Mouse (Mus musculus): ENCODE measurements around the gene Cyld.
A peak's percentile ranks its signal among the peaks of the same experiment; 100 is the strongest.
"Not testable (repeated sequence)": the region's sequence is repeated elsewhere in the genome, so short reads cannot be mapped to it uniquely, and the experiment has no call there.

The Cyld gene

DNA sequence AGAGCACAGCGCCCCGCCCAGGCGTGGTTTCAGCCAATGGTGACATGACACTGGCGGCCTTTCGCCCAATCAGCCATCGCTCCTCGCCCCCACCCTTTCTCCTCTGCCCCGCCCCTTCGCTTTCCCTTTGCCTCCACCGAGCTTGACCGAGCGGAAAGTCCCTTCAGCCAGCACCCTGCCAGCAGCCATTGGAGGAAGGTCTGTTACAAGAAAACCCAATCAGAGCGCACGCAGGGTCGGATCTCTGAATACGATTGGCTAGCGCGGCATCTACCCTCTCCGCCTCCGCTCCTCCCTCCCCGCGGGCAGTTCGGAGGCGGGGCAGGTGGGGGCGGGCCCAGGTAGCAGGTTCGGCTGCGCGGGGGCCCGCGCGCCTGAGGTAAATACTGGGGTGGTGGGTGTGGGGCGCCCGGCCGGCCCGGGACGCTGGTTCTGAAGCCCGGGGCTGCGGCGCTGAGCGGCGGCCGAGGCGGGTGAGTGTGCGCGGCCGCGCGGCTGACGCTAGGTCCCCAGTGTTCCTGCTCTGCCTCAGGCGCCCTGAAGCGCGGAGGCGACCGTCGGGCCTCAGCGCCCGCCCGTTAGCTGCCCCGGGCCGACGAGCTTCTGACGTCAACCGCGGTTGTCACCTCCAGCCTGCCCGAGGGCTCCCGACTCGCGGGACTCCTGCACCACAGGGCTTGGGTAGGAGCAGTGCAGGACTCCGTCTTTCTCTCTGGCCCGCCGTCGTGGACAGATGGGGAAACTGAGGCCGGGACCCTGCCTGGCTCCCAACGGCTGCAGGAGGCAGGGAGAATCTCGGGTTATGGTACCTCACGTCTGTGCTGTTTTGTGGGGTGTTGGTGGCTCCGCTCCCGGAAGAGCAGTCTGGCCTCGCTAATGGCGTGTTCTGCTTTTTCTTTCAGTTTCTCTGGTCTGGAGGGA is at the start of gene Cyld:
Gene Cyld (plus strand): TSS at position 308 of the 921 bp plus-strand sequence.
- DNase-seq (ENCODE audit: low read depth, low spot score), result peak; percentile 97

DNA sequence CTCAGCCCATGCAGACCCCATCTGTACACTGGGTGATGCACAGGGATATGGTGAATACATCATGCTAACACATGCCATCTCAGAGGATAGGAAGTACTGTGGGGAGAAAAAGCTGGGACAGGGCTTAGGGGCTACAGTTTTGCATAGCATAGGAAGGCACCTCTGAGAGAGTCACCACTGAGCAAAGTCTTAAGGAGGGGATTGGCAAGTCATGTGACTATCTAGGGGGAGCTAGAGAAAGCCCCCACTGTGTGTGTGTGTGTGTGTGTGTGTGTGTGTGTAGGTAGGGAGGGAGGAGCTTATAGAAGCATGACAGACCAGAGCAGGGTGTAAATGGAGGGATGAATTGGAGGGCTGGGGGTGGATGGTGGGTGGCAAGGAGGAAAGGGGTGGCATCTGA is 48.5 kb upstream of the Cyld start:
- no peak for DNase-seq (ENCODE audit: low read depth, low spot score)

DNA sequence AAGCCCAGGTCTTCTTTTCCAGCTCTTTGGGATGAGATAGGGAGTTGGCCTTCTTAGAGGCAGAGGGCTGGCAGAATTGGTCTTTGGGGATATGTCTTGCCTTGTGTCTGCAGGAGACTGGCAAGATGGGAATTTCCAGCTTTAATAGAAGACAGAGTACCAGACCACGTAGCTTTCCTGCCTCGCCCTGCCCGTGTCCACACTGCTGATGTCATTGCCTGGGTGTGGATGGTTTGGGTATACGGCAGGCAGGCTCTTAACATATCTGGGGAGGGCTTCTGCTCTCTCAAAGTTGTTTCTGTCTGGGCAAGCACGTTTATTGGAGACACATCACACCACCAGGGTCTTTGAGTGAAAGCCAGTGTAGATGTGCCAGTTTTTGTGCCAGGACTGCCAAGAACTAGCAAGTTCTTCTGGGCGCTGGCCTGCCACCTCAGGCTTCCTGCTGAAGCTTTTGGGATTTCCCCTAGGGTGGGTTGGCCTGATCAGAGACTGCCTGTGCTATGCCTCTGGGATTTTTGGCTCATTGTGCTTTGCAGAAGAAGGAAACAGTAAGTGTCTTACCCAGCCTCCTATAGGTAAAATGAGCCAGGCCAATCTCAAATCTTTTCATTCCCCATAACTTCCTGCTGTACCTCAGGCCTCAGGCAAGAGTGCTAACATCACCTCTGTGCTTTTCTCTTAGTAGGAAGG is 46.7 kb upstream of the Cyld start:
- no peak for DNase-seq (ENCODE audit: low read depth, low spot score)

DNA sequence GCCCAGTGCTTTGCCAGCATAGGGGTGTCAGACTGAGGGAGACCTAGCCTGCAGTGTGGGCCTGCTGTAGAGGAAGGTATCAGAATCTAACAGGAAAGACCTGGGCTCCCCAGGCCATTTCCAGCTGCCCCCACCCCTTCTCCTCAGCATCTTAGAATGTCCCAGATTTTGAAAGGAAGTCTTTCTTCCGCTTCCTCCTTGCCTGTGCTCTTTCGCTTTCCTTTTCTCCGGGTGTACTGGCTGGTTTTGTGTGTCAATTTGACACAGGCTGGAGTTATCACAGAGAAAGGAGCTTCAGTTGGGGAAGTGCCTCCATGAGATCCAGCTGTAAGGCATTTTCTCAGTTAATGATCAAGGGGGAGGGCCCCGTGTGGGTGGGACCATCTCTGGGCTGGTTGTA is 45.7 kb upstream of the Cyld start:
- DNase-seq (ENCODE audit: low read depth, low spot score), result not testable (repeated sequence)

DNA sequence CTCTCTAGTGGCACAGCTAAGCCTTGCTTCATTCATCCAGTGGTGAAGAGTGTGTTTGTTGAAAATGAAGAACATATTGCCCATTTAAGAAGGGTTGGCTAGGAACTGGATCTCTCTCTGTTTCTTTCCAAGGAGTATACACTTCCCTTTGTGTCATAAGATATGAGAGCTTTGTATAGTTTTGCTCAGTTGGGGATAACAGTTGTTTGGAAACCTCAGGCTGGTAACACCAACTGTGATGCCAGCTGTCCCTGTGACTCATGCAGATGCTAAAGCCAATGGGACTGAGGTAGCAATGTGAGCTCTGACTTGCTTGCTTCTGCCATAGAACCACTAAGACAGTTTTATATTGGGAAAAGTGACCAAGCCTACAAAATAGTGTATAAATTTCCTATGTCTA is 41.5 kb upstream of the Cyld start:
- no peak for DNase-seq (ENCODE audit: low read depth, low spot score)

DNA sequence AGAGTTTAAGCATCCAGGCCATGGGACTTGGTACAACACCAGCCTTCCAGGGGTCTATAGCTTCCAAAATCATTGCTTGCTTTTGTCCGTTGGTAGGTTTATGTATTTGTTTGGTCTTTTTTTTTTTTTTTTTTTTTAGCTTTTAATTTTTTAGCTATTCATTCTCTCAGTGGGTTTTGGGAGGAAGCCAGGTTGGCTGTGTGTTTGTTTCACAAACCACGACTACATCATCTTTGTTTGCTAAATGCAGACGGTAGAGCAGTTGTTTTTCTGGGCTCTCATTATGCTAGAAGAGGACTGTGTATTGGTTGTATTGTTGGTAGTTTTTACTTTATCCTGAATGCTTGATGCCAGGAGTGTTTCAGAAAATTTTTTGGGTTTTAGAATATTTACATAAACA is 37.0 kb upstream of the Cyld start:
- DNase-seq (ENCODE audit: low read depth, low spot score), result no peak

DNA sequence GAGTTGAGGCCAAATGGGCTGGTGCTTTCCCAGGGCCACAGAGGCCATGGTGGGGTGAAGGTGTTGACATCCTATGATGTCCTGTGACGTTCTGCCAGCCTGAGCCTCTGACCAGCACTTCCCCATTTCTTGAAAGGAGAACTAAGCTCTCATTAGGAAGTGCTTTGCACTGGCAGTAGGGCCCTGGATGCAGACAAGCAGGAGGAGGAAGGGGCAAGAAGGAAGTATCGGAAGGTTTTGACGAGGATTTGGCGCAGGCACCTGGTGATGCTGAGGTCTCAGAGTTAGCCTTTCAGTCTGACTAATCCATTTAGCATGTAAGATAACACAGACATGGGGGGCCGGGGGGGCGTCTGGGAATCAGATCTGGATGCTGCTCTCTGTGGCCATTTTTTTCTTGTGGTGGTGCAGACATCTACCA is 34.4 kb upstream of the Cyld start:
- DNase-seq (ENCODE audit: low read depth, low spot score), result no peak

DNA sequence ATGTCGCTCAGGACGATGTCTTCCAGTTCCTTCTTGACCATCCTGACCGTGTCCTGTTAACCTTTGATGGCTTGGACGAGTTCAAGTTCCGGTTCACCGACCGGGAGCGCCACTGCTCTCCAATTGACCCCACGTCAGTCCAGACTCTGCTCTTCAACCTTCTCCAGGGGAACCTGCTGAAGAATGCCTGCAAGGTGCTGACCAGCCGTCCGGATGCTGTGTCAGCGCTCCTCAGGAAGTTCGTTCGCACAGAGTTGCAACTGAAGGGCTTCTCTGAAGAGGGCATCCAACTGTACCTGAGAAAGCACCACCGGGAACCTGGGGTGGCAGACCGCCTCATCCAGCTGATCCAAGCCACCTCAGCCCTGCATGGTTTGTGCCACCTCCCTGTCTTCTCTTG is 32.7 kb upstream of the Cyld start:
- no peak for DNase-seq (ENCODE audit: low read depth, low spot score)

DNA sequence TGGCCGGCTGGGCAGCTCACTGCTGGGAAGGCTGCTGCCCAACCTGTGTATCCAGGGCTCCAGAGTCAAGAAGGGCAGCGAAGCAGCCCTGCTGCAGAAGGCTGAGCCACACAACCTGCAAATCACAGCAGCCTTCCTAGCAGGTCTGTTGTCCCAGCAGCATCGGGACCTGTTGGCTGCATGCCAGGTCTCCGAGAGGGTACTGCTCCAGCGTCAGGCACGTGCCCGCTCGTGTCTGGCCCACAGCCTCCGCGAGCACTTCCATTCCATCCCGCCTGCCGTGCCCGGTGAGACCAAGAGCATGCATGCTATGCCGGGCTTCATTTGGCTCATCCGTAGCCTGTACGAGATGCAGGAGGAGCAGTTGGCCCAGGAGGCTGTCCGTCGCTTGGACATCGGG is 31.9 kb upstream of the Cyld start:
- no peak for DNase-seq (ENCODE audit: low read depth, low spot score)

DNA sequence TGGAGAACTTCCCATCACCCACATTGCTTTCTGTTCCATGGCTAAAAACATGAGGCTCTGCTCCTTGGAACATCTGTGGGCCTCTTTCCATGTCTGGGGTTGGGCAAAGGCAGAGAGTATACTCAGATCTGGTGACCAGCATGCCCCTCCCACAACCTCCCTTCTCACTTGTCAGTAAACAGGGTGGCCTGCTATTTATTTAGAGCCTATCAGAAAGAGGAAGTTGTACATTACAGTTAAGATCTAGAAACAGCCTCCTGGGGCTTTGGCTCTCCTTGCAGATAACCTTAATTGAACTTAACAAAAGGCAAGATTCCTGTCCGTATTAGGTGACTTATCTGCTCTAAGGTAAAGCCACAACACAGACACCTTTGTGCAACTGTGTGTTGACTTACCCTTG is 30.4 kb upstream of the Cyld start:
- DNase-seq (ENCODE audit: low read depth, low spot score), result no peak

DNA sequence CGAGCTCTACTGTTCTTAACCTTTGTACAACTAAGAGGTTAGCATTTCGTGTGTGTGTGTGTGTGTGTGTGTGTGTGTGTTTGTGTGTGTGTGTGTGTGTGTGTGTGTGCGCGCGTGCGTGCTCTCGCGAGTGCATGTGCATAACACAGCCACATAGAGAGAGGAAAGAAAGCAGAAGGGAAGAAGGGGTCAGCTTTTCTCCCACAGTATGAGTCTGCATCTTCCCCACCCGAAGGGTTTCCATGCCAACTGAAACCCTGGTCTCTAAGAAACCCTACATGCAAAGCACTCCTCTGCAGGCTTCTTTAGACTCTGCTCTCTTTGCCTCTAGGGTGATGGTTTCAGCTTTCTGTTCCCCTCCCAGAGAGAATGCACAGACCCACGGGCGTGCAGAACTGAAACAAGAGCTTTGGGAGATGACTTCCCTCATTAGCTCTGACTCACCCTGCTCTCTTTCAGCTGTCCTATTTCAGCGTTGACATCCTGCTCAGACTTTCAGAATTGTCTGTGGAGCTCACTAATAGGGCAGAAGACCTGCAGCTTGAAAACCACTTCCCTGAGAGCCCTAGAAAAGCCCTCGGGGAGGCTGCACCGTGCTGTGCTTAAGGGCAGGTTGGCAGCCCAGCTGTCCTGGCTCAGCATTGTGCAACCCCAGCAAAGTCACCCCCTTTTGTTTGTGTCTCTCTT is 28.3 kb upstream of the Cyld start:
- no peak for DNase-seq (ENCODE audit: low read depth, low spot score)

DNA sequence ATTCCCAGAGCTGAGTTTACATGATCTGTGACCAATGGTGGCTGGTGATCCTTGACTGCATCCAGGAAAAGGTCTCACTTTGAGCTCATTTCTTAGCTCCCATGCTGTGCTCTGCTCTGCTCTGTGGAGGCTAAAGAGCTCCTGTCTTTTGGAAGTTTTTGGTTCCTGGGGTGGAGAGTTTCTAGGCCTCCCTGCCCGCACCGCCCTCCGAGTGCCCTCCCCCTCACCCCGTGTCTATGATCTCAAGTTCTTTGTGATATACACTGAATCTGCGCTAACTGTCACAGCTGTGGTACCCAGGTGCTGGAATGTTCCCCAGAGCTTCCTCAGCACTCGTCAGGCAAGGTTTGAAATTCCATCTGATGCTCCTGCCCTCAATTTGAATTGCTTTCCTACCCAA is 26.0 kb upstream of the Cyld start:
- no peak for DNase-seq (ENCODE audit: low read depth, low spot score)

DNA sequence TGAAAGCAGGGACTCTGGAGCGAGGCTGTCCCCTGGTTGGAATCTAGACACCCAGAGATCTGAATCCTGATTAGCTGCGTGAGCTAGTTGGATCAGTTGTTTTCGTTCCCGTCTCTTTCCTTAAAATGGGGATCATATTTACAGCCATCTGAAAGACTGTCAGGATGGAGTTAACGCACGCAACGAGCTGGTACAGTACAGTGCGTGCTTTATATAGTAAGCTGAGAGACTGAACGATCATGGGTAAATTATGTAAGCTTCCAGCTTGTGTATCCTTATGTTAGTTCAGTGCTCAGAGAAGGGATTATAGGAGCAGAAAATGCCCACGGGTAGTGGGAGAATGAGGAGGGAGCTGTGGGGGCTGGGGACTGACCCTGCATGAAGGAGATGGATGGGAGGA is 25.3 kb upstream of the Cyld start:
- DNase-seq (ENCODE audit: low read depth, low spot score), result no peak

DNA sequence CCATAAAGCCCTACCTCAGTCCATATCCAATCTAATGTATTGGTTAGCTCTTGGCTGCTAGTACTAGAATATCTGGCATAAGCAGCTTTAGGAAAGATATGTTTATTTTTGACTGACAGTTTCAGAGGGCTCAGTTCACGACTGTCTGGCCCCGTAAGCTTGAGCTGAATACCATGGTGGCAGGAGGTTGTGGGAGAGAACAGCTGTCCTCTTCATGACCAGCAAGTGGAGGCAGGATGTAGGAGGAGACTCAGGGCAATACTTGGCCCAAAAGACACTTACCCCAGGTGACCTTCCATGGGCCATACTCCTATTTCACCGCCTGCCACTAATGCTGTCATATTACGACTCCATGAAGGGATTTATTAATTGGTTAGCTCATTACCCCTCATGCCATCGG is 23.0 kb upstream of the Cyld start:
- no peak for DNase-seq (ENCODE audit: low read depth, low spot score)

DNA sequence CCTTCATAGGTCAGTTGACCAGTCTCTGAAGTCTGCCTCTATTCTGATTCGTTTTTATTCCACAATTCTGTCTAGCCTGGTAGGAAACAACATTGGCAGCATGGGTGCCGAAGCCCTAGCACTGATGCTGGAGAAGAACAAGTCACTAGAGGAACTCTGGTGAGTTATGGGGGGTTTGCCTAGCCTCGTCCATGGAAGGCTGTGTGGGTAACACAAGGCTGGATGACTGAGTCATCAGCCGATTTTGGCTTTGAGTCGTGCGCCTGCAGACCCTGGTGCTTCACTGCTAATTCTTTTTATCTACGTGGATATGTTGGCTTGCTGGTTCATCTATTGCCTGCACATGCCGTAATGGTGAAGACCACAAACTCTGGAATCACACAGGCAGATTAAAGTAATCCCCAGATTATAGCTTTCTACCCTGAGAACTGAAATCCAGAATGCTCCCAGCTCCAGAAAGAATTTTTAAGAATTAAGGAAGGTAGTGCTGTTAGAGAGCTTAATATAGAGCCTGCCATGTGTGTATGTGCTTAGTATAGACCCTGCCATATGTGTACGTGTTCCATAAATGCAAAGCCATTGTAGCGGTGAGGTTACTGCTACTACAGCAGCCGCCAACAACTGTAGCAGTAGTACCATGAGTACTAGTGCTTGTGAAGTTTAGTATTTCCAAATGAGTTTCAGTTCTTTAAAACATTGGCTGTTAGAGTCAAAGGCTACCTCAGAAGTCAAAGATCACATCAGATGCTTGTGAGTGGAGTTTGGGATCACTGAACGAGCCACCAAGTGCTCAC is 21.3 kb upstream of the Cyld start:
- no peak for DNase-seq (ENCODE audit: low read depth, low spot score)

DNA sequence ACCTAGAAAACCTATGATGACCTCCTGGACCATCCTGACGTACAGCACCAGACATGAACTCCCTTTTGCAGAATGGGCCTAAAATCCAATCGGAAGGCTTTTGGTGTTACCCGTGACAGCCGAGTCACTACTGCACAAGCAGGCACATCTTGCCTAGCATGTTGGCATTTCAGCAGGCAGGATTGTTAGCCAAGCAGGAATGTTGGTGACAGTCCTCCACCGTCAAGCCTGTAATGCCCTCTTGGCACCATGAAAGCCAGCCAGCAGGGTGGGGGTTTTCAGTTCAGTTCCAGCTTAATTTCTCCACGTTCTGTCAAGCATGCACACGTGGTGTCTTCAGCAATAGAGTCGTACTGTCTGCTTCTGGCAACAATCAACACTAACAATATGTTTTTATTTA is 19.8 kb upstream of the Cyld start:
- DNase-seq (ENCODE audit: low read depth, low spot score), result no peak

DNA sequence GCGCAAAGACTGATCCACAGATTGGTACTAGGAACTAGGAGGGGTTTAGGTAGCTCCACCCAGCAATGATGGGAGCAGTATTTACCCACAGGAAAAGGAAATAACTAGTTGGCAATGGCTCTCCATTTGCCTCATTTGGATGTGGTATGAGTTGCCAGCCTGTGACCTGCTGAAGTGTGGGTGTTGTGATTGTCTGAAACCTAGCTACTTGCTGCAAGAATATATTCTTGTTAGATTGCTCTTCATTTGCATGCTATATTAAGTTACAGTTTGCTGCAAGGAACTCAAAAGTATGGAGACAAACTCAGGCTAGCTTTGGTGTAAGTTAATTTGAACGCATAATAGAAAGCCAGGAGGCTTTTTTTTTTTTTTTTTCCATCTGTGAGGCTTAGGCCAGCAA is 16.3 kb upstream of the Cyld start:
- no peak for DNase-seq (ENCODE audit: low read depth, low spot score)

DNA sequence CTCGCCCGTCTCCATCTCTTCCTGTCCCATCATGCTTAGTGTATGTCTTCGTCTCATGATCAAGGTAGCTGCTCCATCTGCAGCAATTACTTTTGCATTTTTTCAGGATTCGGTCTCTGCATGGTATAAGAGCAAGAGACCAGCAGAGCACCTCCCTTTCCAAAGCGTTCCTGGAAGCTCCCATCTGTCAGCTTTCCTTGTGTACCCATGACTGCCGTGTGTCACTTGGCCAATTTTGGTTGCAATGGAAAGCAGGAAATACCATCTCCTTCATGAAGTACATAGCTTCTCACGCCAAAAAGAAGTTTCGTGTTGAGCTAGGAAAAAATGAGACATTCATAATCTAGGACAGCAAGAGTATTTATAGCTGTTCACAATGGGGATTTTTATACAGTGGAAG is 15.8 kb upstream of the Cyld start:
- no peak for DNase-seq (ENCODE audit: low read depth, low spot score)

DNA sequence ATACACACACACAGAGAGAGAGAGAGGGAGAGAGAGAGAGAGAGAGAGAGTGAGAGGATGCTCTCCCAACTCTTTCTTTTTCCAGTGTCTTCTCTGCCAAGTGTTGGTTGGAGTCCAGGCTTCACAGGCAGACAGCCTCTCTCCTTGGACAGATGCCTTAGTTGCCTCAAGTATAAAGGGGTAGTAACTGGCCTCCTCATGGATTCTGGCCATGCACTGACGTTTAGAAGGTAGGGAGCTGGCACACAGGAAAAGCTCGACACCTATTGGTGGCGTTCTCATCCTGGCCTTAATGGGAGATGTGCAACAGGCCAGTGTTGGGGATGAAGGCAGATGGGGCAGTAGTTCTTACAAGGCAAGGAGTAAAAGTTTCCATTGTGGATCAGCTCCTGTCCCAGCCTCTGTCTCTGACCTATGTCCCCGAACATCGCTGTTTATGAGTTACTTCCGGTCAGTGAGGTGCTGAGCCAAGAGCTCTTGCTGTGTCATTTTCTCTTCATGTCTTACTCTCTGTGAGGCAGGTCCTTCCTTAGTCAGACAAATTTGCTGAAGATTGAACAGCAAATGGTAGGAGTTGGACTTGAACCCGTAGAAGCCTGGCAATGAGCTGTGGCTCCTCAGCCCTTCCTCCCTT is 13.1 kb upstream of the Cyld start:
- DNase-seq (ENCODE audit: low read depth, low spot score), result no peak

DNA sequence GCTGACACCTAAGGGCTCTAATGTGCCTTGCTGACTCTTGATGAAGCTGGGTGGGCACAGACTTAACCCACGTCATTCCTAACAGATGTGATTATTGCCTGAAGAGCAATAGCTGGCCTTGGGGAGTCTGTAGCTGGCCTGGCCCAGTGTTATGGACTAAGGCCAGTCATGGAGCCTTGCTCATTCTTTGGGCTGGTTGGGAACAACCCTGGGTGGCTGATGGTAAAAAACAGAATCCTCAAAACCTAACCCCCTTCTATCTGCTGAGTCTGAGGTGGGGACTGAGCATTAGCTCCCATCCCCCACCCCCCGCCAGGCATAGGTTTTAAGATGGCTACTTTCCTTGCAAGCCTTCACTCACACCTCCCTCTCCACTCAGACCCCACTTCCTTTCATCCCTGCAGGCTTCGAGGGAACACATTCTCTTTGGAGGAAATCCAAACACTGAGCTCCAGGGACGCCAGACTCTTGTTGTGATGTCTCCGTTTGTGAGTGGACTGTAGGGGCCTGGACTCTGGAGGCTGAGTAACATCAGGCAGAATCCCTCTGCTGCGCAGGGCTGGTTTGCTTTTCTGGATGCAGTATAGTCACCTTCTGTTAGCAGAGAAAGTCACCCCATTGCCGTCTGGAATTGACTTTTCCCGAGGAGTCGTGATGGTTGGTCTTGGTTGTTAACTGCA is 10.5 kb upstream of the Cyld start:
- DNase-seq (ENCODE audit: low read depth, low spot score), result no peak

DNA sequence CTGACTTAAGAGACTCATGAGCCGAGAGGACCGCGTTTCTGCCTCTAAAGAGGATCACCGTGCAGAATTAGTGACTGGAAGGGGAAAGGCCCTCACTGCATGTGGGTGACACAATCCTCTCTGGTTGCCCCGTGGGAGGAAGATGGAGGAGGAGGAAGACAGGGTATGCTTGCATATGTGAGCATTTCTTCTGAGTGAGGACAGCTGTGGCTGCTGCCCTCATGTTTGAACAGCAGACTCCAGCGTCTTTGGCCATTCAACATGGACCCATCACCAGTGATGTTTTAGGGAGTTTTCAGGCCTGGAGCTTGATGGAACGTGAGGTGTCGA is 10.0 kb upstream of the Cyld start:
- DNase-seq (ENCODE audit: low read depth, low spot score), result no peak

Data from retina, adult 2 months (tissue).